7 mouse cellular contexts compared by ENCODE assay signal in genomic region chr1:54556586-54557221, GRCm38 (mm10). TPM values are rescaled to one million over a fixed set of nuclear protein-coding genes. Genes with fewer than 3 reads are reported as not detected.
DNase-seq lines count a peak whose midpoint lies in the region; ATAC-seq lines count a peak whose summit lies in the region.

No protein-coding gene starts in this region.

- peak overlapping the region; percentile 85 for H3K4me2 ChIP-seq in embryonic facial prominence, embryonic 13.5 days
- H3K4me2 ChIP-seq in intestine, embryonic 16.5 days (ENCODE audit: low read depth, low read length), result peak overlapping the region; percentile 97
- H3K4me2 ChIP-seq in midbrain, embryonic 12.5 days (replicated peaks), result peak overlapping the region; percentile 87

- peak overlapping the region; percentile 93 for H3K4me3 ChIP-seq in megakaryocyte, embryonic 14.5 days (replicated peaks)
- H3K4me3 ChIP-seq in embryonic facial prominence, embryonic 13.5 days, result peak overlapping the region; percentile 71
- H3K4me3 ChIP-seq in intestine, embryonic 16.5 days (ENCODE audit: low read length), result peak overlapping the region; percentile 79
- peak overlapping the region; percentile 75 for H3K4me3 ChIP-seq in midbrain, embryonic 12.5 days

- H3K9ac ChIP-seq in embryonic facial prominence, embryonic 13.5 days, result peak overlapping the region; percentile 82
- H3K9ac ChIP-seq in intestine, embryonic 16.5 days (ENCODE audit: low read depth, low read length), result peak overlapping the region; percentile 81
- H3K9ac ChIP-seq in midbrain, embryonic 12.5 days (replicated peaks), result peak overlapping the region; percentile 78

- H3K36me3 ChIP-seq in megakaryocyte, embryonic 14.5 days (replicated peaks; ENCODE audit: low read length), result no peaks in the 10 kb centered on the region
- H3K36me3 ChIP-seq in embryonic facial prominence, embryonic 13.5 days, result no peaks in the 10 kb centered on the region
- H3K36me3 ChIP-seq in intestine, embryonic 16.5 days (ENCODE audit: control insufficient read depth, insufficient read depth, low read length), result no peaks in the 10 kb centered on the region
- no peaks in the 10 kb centered on the region for H3K36me3 ChIP-seq in midbrain, embryonic 12.5 days

- H3K9me3 ChIP-seq in megakaryocyte, embryonic 14.5 days, result no peaks in the 10 kb centered on the region
- no peaks in the 10 kb centered on the region for H3K9me3 ChIP-seq in embryonic facial prominence, embryonic 13.5 days
- H3K9me3 ChIP-seq in intestine, embryonic 16.5 days (ENCODE audit: control insufficient read depth, low read length), result no peaks in the 10 kb centered on the region
- no peaks in the 10 kb centered on the region for H3K9me3 ChIP-seq in midbrain, embryonic 12.5 days

- H3K27ac ChIP-seq in embryonic facial prominence, embryonic 13.5 days, result peak overlapping the region; percentile 60; the same call in 1 of the 2 replicates
- peak overlapping the region; percentile 84 for H3K27ac ChIP-seq in intestine, embryonic 16.5 days (ENCODE audit: low read length)
- peak overlapping the region; percentile 76 for H3K27ac ChIP-seq in midbrain, embryonic 12.5 days (replicated peaks)

- no peak for ATAC-seq in megakaryocyte, adult 5-6 weeks (ENCODE audit: poor library complexity, severe bottlenecking)
- ATAC-seq in embryonic facial prominence, embryonic 13.5 days (ENCODE audit: insufficient number of reproducible peaks, insufficient read depth, low FRiP score, low TSS enrichment, low read depth), result no peak
- peak; percentile 26; the same call in 1 of the 2 replicates for ATAC-seq in intestine, embryonic 16.5 days
- ATAC-seq in midbrain, embryonic 12.5 days (ENCODE audit: low FRiP score, low read depth), result no peak

- H3K4me1 ChIP-seq in megakaryocyte, embryonic 14.5 days, result peaks cover 16% of the 10 kb centered on the region
- peaks cover 2% of the 10 kb centered on the region; the same call in 1 of the 2 replicates for H3K4me1 ChIP-seq in embryonic facial prominence, embryonic 13.5 days
- no peaks in the 10 kb centered on the region; the same call in 1 of the 2 replicates for H3K4me1 ChIP-seq in intestine, embryonic 16.5 days (ENCODE audit: control insufficient read depth, insufficient read depth, low read length)
- peaks cover 12% of the 10 kb centered on the region; the same call in 1 of the 2 replicates for H3K4me1 ChIP-seq in midbrain, embryonic 12.5 days

- peaks cover 22% of the 10 kb centered on the region for H3K27me3 ChIP-seq in megakaryocyte, embryonic 14.5 days (replicated peaks)
- no peaks in the 10 kb centered on the region for H3K27me3 ChIP-seq in embryonic facial prominence, embryonic 13.5 days
- no peaks in the 10 kb centered on the region for H3K27me3 ChIP-seq in intestine, embryonic 16.5 days (replicated peaks; ENCODE audit: control insufficient read depth, insufficient read depth, low read length)
- no peaks in the 10 kb centered on the region for H3K27me3 ChIP-seq in midbrain, embryonic 12.5 days

- no peak for DNase-seq in cerebellum, adult 9-11 months
- DNase-seq in urinary bladder, postnatal 25 days (ENCODE audit: low spot score), result no peak

- WGBS in embryonic facial prominence, embryonic 13.5 days, result 2% methylated on average over 18 of the region's 18 CpGs
- WGBS in intestine, embryonic 16.5 days, result 3% methylated on average over 18 of the region's 18 CpGs
- WGBS in midbrain, embryonic 12.5 days, result 4% methylated on average over 18 of the region's 18 CpGs

RNA-seq across cellular contexts. Expression of gene Pgap1, which starts 0.8 kb away (rescaled TPM):
- 0.01 TPM in 1 of 2 replicates, not detected in the other for polyA plus RNA-seq in megakaryocyte, embryonic 14.5 days (2012; ENCODE audit: insufficient read depth, low replicate concordance)
- 20.1 and 29.5 TPM in 2 replicates for total RNA-seq in megakaryocyte, adult 5-6 weeks (2015)
- 15.7 and 16.8 TPM in 2 replicates for total RNA-seq in megakaryocyte, adult 5-6 weeks (2017)
- 5.2 and 5.3 TPM in 2 replicates for polyA plus RNA-seq in embryonic facial prominence, embryonic 13.5 days (2015; fragmentation: Nextera tagmentation; extraction: Ambion mirVana)
- 7.5 and 8.3 TPM in 2 replicates for polyA plus RNA-seq in intestine, embryonic 16.5 days (2015; fragmentation: Nextera tagmentation; extraction: Ambion mirVana)
- 17.1 and 23.8 TPM in 2 replicates for polyA plus RNA-seq in midbrain, embryonic 12.5 days (2016; fragmentation: Nextera tagmentation; extraction: Ambion mirVana)
